Mouse (Mus musculus) C2C12 (cell line): ENCODE measurements around the gene Yod1. TPM values are rescaled to one million over a fixed set of nuclear protein-coding genes. Genes with fewer than 3 reads are reported as not detected.

Source experiments
- H3K27me3 ChIP-seq: one replicate; pipeline ENCODE4 v1.6.1; 2011; ENCODE audit not compliant: control insufficient read depth, insufficient read depth, insufficient read length
- H3K36me3 ChIP-seq: one replicate; pipeline ENCODE4 v1.6.1; 2011; ENCODE audit not compliant: control insufficient read depth, insufficient read depth
- H3K4me3 ChIP-seq: one replicate; pipeline ENCODE4 v1.5.1; 2011; ENCODE audit warnings: mild to moderate bottlenecking, control low read depth; ENCODE audit not compliant: poor library complexity, insufficient read depth, severe bottlenecking
- H3K79me2 ChIP-seq: one replicate; pipeline ENCODE4 v1.6.1; 2011; ENCODE audit not compliant: control insufficient read depth, insufficient read depth
- H3K79me3 ChIP-seq: one replicate; pipeline ENCODE4 v1.6.1; 2011; ENCODE audit warnings: low read depth, control low read depth
- H3ac ChIP-seq: one replicate; pipeline ENCODE3; 2011; ENCODE audit warnings: low read depth; ENCODE audit not compliant: control insufficient read depth, insufficient read length
- CEBPB ChIP-seq: IDR thresholded peaks from one replicate; pipeline ENCODE4 v1.6.1; 2011; ENCODE audit warnings: low read depth, mild to moderate bottlenecking, control low read depth, moderate library complexity
- CTCF ChIP-seq: IDR thresholded peaks from one replicate; pipeline ENCODE4 v1.5.1; 2011; ENCODE audit not compliant: control insufficient read depth, insufficient read depth, insufficient read length
- FOSL1 ChIP-seq: IDR thresholded peaks from one replicate; pipeline ENCODE4 v1.8.0; 2011; ENCODE audit warnings: mild to moderate bottlenecking, low read length; ENCODE audit not compliant: poor library complexity, insufficient read depth, severe bottlenecking
- MAX ChIP-seq: IDR thresholded peaks from one replicate; pipeline ENCODE4 v1.6.1; 2011; ENCODE audit warnings: mild to moderate bottlenecking, control low read depth
- MYOD1 ChIP-seq: IDR thresholded peaks from one replicate; pipeline ENCODE4 v1.6.1; 2011; ENCODE audit warnings: low read depth; ENCODE audit not compliant: control insufficient read depth, insufficient read length
- MYOG ChIP-seq: IDR thresholded peaks from one replicate; pipeline ENCODE4 v1.6.1; 2011; ENCODE audit not compliant: control insufficient read depth, insufficient read length; ENCODE audit errors: extremely low read depth
- USF1 ChIP-seq: IDR thresholded peaks from one replicate; pipeline ENCODE4 v1.6.1; 2011; ENCODE audit warnings: low read depth, mild to moderate bottlenecking, control low read depth, moderate library complexity
- polyA plus RNA-seq: library from polyadenylated mRNA; unstranded; fragments of >200 nt; fragmentation: generic; extraction: Trizol; gene quantifications from one replicate; pipeline ENCODE4 v1.2.1, GENCODE M21; 2012; ENCODE audit warnings: missing spikeins

Gene Yod1
- polyA plus RNA-seq, 1 experiment, result 0.85 TPM

DNA sequence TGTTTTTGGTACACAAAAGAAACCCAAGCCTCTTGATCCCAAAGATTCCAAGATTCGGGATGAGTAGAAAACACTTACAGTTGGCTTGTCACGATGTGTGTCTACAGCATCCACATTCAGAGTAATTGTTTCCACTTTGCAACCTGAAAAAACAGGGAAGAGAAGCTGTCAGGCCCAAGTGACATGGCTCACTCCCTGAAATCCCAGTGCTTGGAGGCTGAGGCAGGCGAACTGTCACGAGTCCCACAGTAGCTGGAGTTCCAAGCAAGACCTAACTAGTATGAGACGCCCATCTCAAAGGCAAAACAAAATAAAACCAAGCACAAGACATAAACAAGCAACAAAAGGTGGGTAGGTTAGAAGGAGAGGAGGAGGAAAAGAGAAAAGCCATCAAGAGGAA, 18.5 kb upstream of the Yod1 start:
- Histone ChIP-seq H3K4me3 (no peak overlapping the region), H3K79me3 (no peaks in the 10 kb centered on the region), H3K79me2 (no peaks in the 10 kb centered on the region), H3ac (no peak overlapping the region), H3K36me3 (peaks cover 45% of the 10 kb centered on the region), H3K27me3 (no peaks in the 10 kb centered on the region)
- TF ChIP-seq CTCF, result no peak
- no peak for TF ChIP-seq MAX
- TF ChIP-seq USF1, result no peak
- TF ChIP-seq FOSL1, result no peak
- TF ChIP-seq CEBPB, result no peak
- no peak for TF ChIP-seq MYOD1
- TF ChIP-seq MYOG, result no peak

- Histone ChIP-seq H3K79me2 (no peaks in the 10 kb centered on the region), H3ac (no peak overlapping the region), H3K27me3 (no peaks in the 10 kb centered on the region), H3K4me3 (no peak overlapping the region), H3K79me3 (no peaks in the 10 kb centered on the region), H3K36me3 (peaks cover 52% of the 10 kb centered on the region)
- TF ChIP-seq CTCF (no peak), USF1 (no peak), MYOD1 (no peak), MYOG (no peak), FOSL1 (no peak), CEBPB (no peak), MAX (no peak)
Measured at GRCm38 (mm10) chr1:130699937-130700633, 17.0 kb upstream of the Yod1 start.

DNA sequence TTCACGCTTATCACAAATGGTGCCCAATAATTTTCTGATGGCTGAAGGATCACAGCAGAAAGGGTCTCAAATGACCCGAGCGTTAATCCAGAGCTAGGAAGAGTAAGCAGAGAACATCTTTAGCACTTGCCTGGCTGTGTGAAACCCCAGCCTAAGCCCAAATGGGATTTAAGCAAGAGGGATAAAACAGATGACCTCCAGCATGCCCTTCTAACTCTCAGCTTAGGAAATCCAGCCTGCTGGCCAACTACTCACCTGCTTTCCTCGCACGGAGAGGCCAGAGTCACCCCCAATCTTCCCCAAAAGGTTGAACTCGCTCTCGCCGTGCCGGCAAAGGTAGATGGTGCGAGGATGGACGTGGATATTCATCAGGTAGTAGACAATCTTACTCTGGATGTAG, 15.2 kb upstream of the Yod1 start:
- no peaks in the 10 kb centered on the region for H3K79me3 ChIP-seq
- H3K27me3 ChIP-seq, result no peaks in the 10 kb centered on the region
- no peaks in the 10 kb centered on the region for H3K79me2 ChIP-seq
- no peak for TF ChIP-seq MAX
- no peak for TF ChIP-seq CTCF
- TF ChIP-seq MYOD1, result no peak
- no peak for TF ChIP-seq CEBPB
- TF ChIP-seq MYOG, result no peak
- no peak for TF ChIP-seq FOSL1
- TF ChIP-seq USF1, result no peak
- no peak overlapping the region for H3ac ChIP-seq
- peaks cover 57% of the 10 kb centered on the region for H3K36me3 ChIP-seq
- H3K4me3 ChIP-seq, result no peak overlapping the region

GRCm38 (mm10) chr1:130703613-130704012, 13.5 kb upstream of the Yod1 start:
- no peak overlapping the region for H3ac ChIP-seq
- H3K79me3 ChIP-seq, result no peaks in the 10 kb centered on the region
- no peaks in the 10 kb centered on the region for H3K27me3 ChIP-seq
- no peak overlapping the region for H3K4me3 ChIP-seq
- H3K36me3 ChIP-seq, result peaks cover 46% of the 10 kb centered on the region
- no peaks in the 10 kb centered on the region for H3K79me2 ChIP-seq
- TF ChIP-seq MAX, result no peak
- no peak for TF ChIP-seq CEBPB
- TF ChIP-seq FOSL1, result no peak
- no peak for TF ChIP-seq CTCF
- TF ChIP-seq MYOG, result no peak
- no peak for TF ChIP-seq MYOD1
- no peak for TF ChIP-seq USF1

DNA sequence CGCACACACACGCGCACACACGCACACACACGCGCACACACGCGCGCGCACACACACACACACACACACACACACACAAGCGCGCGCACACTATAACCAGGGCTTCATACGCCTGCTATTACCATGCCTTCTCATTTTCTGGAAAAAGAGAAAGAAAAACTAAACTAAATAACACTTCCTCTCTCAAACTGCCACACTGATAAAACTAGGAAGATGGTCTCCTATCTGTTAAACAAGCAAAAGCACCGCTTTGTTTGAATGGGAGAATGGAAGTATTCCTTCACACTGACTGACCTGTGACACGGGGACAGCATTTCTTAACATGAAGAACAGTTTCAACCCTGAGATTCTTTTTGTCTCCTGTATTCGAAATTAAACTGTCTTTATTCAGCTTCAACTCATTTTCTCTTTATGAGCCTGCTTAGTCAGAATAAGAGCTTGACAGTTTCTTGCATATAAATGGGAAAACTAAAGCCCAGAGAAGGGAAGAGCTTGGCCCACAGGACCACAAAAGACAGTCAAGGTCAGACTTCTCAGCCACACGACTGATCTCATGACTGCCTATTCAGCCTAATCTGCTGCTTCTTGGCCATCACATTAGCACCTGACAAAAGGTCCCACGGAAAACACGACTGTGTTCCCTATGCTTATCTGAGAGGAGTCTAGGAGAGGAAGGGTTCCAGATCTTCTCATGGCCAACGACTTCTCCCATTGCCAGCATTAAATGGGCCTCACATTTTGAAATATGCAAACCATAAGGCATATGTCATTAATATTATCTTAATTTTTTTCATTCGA, 6.6 kb upstream of the Yod1 start:
- Histone ChIP-seq H3K79me3 (no peaks in the 10 kb centered on the region), H3ac (no peak overlapping the region), H3K4me3 (no peak overlapping the region), H3K36me3 (peaks cover 8% of the 10 kb centered on the region), H3K79me2 (no peaks in the 10 kb centered on the region), H3K27me3 (no peaks in the 10 kb centered on the region)
- no peak for TF ChIP-seq MAX
- TF ChIP-seq CEBPB, result no peak
- TF ChIP-seq MYOD1, result no peak
- TF ChIP-seq MYOG, result no peak
- TF ChIP-seq USF1, result no peak
- TF ChIP-seq CTCF, result no peak
- no peak for TF ChIP-seq FOSL1

DNA sequence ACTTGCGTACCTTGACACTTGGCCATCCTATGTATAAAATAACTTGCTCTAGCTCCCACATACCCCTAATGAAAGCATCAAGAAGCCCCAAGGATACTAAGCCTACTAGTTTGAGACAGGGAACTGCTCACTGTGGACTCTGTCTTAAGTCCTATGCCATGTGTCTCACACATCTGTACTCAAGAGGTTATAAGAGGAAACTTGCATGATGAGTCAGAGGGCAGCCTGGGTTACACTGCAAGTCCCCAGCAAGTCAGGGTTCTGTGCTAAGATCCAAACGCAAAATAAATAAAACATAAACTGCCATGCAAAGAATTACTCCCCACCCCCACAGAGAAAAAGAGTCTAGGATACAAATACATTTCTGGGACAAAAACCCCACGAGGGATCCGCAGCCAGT, 3.1 kb upstream of the Yod1 start:
- no peak for TF ChIP-seq MYOG
- no peak for TF ChIP-seq USF1
- no peak for TF ChIP-seq MYOD1
- TF ChIP-seq FOSL1, result no peak
- TF ChIP-seq CEBPB, result no peak
- no peak for TF ChIP-seq CTCF
- no peak for TF ChIP-seq MAX
- H3K36me3 ChIP-seq, result peaks cover 5% of the 10 kb centered on the region
- no peak overlapping the region for H3K4me3 ChIP-seq
- no peak overlapping the region for H3ac ChIP-seq
- no peaks in the 10 kb centered on the region for H3K27me3 ChIP-seq
- peaks cover 17% of the 10 kb centered on the region for H3K79me3 ChIP-seq
- H3K79me2 ChIP-seq, result peaks cover 30% of the 10 kb centered on the region
